In the genomic region with DNA sequence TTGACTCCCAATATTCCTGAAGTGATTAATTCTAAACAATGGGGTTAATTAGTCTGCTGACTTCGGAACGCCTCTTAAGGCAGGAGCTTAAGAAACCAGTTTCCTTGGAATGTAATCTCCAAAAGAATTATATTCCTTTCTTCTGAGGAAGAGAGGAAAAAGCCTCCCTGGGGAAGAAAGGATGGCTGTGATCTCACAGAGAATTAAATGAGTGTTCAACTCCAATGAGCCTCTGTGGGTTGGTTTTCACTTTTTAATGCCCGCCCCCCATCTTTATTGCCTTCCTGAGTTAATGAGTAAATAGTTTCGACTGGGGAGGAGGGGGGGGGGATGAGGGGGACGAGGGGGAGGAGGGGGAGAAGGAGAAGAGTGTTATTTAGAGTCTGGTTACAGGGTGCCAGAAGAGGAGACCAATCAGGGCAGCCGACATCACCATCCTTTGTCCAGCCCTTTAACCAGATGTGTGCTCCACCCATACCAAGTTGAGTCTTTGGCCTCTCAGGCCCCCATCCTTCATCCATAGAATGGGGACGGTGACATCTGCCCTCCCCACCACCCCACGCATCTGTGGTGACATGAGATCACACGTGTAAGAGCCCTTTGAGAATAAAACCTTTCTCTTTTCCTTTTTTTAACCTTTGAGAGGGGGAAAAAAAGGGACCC, we compare ENCODE assay signal across 16 mouse cellular contexts.
DNase-seq lines count a peak whose midpoint lies in the region; ATAC-seq lines count a peak whose summit lies in the region.
"Had no signal": no experiment of that assay in that cellular context is flagged by ENCODE, and none has a peak within 500 bp of the region (broad histone marks: within the 10 kb centered on the region; RNA-seq: fewer than 3 reads in every experiment).

No protein-coding gene starts in this region.

- no peak overlapping the region for H3K9ac ChIP-seq in kidney, embryonic 16.5 days (replicated peaks; ENCODE audit: low read length)
- no peak overlapping the region for H3K9ac ChIP-seq in hindbrain, embryonic 14.5 days
- H3K9ac ChIP-seq in neural tube, embryonic 13.5 days, result no peak overlapping the region
- H3K9ac ChIP-seq: heart, embryonic 15.5 days had no signal

- no peak overlapping the region for H3K4me2 ChIP-seq in kidney, embryonic 16.5 days (replicated peaks; ENCODE audit: low read depth, low read length)
- no peak overlapping the region for H3K4me2 ChIP-seq in hindbrain, embryonic 14.5 days (replicated peaks)
- H3K4me2 ChIP-seq in neural tube, embryonic 13.5 days, result no peak overlapping the region
- H3K4me2 ChIP-seq: heart, embryonic 15.5 days had no signal

- peaks cover 6% of the 10 kb centered on the region for H3K4me1 ChIP-seq in kidney, embryonic 16.5 days (ENCODE audit: insufficient read depth, low read length)
- peaks cover 15% of the 10 kb centered on the region; the same call in 1 of the 2 replicates for H3K4me1 ChIP-seq in hindbrain, embryonic 14.5 days (replicated peaks; ENCODE audit: control insufficient read depth, insufficient read depth, low read length)
- H3K4me1 ChIP-seq in neural tube, embryonic 13.5 days (replicated peaks), result peaks cover 20% of the 10 kb centered on the region; the same call in 1 of the 2 replicates

- no peaks in the 10 kb centered on the region for H3K27me3 ChIP-seq in kidney, embryonic 16.5 days (ENCODE audit: insufficient read depth, low read length)
- no peaks in the 10 kb centered on the region for H3K27me3 ChIP-seq in hindbrain, embryonic 14.5 days (ENCODE audit: control insufficient read depth, insufficient read depth, low read length)
- H3K27me3 ChIP-seq in neural tube, embryonic 13.5 days, result peaks cover 6% of the 10 kb centered on the region; the same call in 1 of the 2 replicates

- no peaks in the 10 kb centered on the region for H3K9me3 ChIP-seq in kidney, embryonic 16.5 days (ENCODE audit: low read length)
- H3K9me3 ChIP-seq in hindbrain, embryonic 14.5 days (ENCODE audit: control insufficient read depth, low read length), result no peaks in the 10 kb centered on the region
- no peaks in the 10 kb centered on the region for H3K9me3 ChIP-seq in neural tube, embryonic 13.5 days
- H3K9me3 ChIP-seq: heart, embryonic 15.5 days had no signal

- H3K36me3 ChIP-seq in kidney, embryonic 16.5 days (ENCODE audit: insufficient read depth, low read length), result no peaks in the 10 kb centered on the region
- no peaks in the 10 kb centered on the region for H3K36me3 ChIP-seq in hindbrain, embryonic 14.5 days (replicated peaks; ENCODE audit: control insufficient read depth, insufficient read depth)
- H3K36me3 ChIP-seq in neural tube, embryonic 13.5 days, result no peaks in the 10 kb centered on the region
- H3K36me3 ChIP-seq: G1E; heart, embryonic 15.5 days had no signal

- 6% methylated on average over 9 of the region's 9 CpGs for WGBS in kidney, embryonic 16.5 days
- 13% methylated on average over 8 of the region's 9 CpGs for whole genome bisulfite sequencing in hindbrain, embryonic 14.5 days
- WGBS in neural tube, embryonic 13.5 days, result 3% methylated on average over 9 of the region's 9 CpGs

- H3K4me3 ChIP-seq in kidney, embryonic 16.5 days (ENCODE audit: low read length), result no peak overlapping the region
- H3K4me3 ChIP-seq in hindbrain, embryonic 14.5 days (replicated peaks; ENCODE audit: low read length), result no peak overlapping the region
- no peak overlapping the region for H3K4me3 ChIP-seq in neural tube, embryonic 13.5 days
- H3K4me3 ChIP-seq: erythroblast, embryonic 14.5 days; heart, embryonic 15.5 days had no signal

- no peak overlapping the region for H3K27ac ChIP-seq in kidney, embryonic 16.5 days (ENCODE audit: low read length)
- peak overlapping the region; percentile 53 for H3K27ac ChIP-seq in hindbrain, embryonic 14.5 days
- H3K27ac ChIP-seq in neural tube, embryonic 13.5 days (replicated peaks), result peak overlapping the region; percentile 67
- H3K27ac ChIP-seq: heart, embryonic 15.5 days; macrophage had no signal

- no peak for DNase-seq in kidney, postnatal 10 days
- peak; percentile 8 for DNase-seq in embryo, embryonic 9.5 days (ENCODE audit: extremely low spot score)
- peak; percentile 36 for DNase-seq in hindbrain, embryonic 14.5 days (ENCODE audit: low spot score)
- no peak for DNase-seq in MN1 (ENCODE audit: low spot score)
- DNase-seq: adrenal gland, adult 8-10 months; cerebellum, adult 2 months; kidney, adult 8-10 months; layer of hippocampus, adult 9-11 months; lung, adult 2 months had no signal

- ATAC-seq in kidney, embryonic 16.5 days (ENCODE audit: low FRiP score, low TSS enrichment), result 0 out of 2 replicates have a peak, but pooled peaks have one; percentile 61
- ATAC-seq in hindbrain, embryonic 14.5 days (ENCODE audit: low FRiP score), result 0 out of 2 replicates have a peak, but pooled peaks have one; percentile 17
- peak; percentile 79 for ATAC-seq in neural tube, embryonic 13.5 days (ENCODE audit: low read depth)
- ATAC-seq in inflammation-experienced regulatory T-cells, adult 6 months, result no peak

Comparison
In these comparisons a context has a peak if more than half of its experiments do, and no peak if none do; other contexts are left out.
1. DNase-seq: peak in embryo, embryonic 9.5 days (single experiment) and hindbrain, embryonic 14.5 days (single experiment); none in kidney, postnatal 10 days (single experiment) and MN1 (single experiment).